Mouse (Mus musculus) subcutaneous adipose tissue, adult 2 months (tissue): ENCODE measurements around the gene Qser1. TPM values are rescaled to one million over a fixed set of nuclear protein-coding genes. Genes with fewer than 3 reads are reported as not detected.

Source experiments
- polyA plus RNA-seq: library from polyadenylated mRNA; depleted of rRNA; stranded (reverse); fragments of >200 nt; gene quantifications from 2 replicates; pipeline ENCODE4 v1.2.3, GENCODE M21; 2012; ENCODE audit warnings: low replicate concordance; rRNA removed

Gene Qser1
- 5.4 and 10.4 TPM in 2 replicates for polyA plus RNA-seq

GRCm38 (mm10) chr2:104816371-104816827, at the start of gene Qser1:
Gene Qser1, minus strand, starts transcription at chr2:104816760.

GRCm38 (mm10) chr2:104849276-104849990, 32.9 kb upstream of the Qser1 start, which contains the start of gene Prrg4:
Gene Prrg4, minus strand, starts transcription at chr2:104849876.

DNA sequence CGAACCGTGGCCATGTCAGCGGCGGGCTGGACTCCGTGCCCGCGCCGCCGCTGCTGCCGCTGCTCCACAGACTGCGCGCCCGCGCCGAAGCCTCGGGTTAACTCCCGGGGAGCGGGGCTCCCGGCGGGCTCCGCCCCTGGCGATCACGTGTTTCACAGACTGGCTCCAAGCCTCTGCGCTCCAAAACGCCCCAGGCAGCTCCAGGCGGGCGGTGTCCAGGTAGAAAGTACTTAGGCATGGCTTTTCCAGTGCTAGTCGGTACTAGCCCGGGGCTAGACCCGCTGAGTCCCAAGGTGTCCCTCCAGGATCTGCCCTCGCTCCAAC, 73.9 kb downstream of the Qser1 start, which contains the start of gene Depdc7:
Gene Depdc7 (minus strand): TSS at position 138 of the 324 bp plus-strand sequence.

GRCm38 (mm10) chr2:104716279-104716678, 100.3 kb downstream of the Qser1 start, which contains the start of gene Pin1rt1:
Gene Pin1rt1, minus strand, starts transcription at chr2:104716379.

GRCm38 (mm10) chr2:104711585-104712485, 104.7 kb downstream of the Qser1 start, which contains the start of gene Tcp11l1:
Gene Tcp11l1, minus strand, starts transcription at chr2:104712169.

Other genes with a start within 250 kb of the Qser1 start
- 5.7 and 14.4 TPM in 2 replicates for gene Cstf3, start 226.2 kb downstream of the Qser1 start, polyA plus RNA-seq
- gene Tcp11l1, start 104.6 kb downstream of the Qser1 start, polyA plus RNA-seq = 3.7 and 9.5 TPM in 2 replicates
- not detected in 2 replicates for gene Pin1rt1, start 100.4 kb downstream of the Qser1 start, polyA plus RNA-seq
- gene Depdc7, start 73.9 kb downstream of the Qser1 start, polyA plus RNA-seq = 0.59 and 1.6 TPM in 2 replicates
- gene Prrg4, start 33.1 kb upstream of the Qser1 start, polyA plus RNA-seq = 1.8 TPM in 1 of 2 replicates, not detected in the other
- 3.4 and 6.2 TPM in 2 replicates for gene Ccdc73, start 51.0 kb upstream of the Qser1 start, polyA plus RNA-seq
- 32.6 and 54.6 TPM in 2 replicates for gene Eif3m, start 200.3 kb upstream of the Qser1 start, polyA plus RNA-seq